Mouse (Mus musculus): ENCODE measurements around the gene Gm11985.

The Gm11985 gene

DNA sequence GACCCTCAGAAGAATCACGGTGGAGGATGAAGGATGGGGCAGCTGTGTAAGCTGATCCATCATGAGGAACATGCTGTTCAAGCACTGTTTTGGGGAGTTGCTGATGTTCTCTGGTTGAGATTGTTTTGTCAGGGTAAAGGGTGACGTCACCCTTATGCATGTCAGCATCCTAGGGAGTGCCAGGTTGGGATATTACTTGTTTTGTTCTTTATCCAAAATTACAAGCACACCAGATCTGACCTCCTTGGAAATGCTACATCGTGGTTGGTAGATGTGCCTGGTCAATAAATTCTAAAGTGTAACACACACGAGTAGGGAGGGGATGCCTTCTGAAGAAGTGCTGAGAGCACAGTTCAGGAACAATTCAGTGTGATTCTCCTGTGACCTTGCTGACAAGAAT, 31.9 kb downstream of the Gm11985 start:
- no peak for DNase-seq (ENCODE audit: low spot score in 2 of 2)

DNA sequence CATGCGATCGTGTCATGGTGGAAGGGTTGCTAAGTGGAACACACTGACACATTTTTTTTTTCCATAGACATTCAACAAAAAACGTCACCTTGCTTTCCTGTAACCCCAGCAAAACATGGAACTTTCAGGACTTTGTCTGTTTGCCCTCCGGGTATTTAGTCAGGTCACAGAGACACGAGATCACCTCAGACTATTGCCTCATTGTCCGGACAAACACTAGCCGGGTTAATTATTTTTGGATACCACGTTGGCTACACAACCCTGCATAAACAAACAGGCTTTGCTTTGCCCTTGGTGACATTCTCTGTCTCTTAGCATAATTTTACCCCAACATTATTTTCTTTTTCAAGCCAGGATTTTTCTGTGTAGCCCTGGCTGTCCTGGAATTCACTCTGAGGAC, 35.3 kb downstream of the Gm11985 start:
- no peak for DNase-seq (ENCODE audit: low spot score in 2 of 2)

GRCm38 (mm10) chr11:7152371-7152770, 36.0 kb downstream of the Gm11985 start:
- no peak for DNase-seq (ENCODE audit: low spot score in 2 of 2)

DNA sequence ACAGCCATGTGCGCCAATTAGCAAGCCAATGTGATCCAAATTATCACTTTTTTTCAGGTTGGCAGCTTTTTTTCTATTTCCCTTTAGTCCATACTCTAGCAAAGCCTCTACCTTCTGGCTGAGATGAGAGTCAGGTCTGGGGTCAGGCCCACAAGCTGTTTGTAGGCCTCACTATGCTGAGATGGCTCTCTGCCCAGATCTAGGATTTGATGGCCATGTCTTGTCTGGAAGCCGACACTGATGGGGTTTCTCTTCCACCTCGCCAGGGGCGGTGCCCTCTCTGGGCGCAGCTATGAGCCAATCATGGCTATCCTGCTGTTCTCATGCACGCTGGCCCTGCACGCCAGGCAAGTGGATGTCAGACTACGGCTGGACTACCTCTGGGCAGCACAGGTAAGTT, 37.9 kb downstream of the Gm11985 start:
- DNase-seq (ENCODE audit: low spot score in 2 of 2) = no peak

DNA sequence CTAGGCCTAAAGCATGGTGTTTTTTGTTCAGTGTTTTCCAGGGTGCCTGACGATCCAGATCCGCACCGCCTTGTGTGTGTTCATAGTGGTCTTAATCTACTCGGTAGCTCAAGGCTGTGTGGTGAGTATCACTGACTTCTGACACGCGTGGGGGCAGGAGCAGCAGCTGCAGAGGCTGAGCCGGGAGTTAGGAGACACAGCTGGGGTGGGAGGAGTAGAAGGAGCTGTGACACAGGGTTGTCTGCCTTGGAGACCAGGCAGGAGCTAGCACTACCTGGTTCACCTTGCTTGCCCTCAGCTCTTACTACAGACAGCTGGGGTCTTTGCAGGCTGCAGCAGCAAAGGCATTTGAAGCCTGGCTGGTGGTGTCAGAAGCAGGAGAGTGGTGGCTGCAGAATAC, 38.9 kb downstream of the Gm11985 start:
- no peak for DNase-seq (ENCODE audit: low spot score in 2 of 2)

DNA sequence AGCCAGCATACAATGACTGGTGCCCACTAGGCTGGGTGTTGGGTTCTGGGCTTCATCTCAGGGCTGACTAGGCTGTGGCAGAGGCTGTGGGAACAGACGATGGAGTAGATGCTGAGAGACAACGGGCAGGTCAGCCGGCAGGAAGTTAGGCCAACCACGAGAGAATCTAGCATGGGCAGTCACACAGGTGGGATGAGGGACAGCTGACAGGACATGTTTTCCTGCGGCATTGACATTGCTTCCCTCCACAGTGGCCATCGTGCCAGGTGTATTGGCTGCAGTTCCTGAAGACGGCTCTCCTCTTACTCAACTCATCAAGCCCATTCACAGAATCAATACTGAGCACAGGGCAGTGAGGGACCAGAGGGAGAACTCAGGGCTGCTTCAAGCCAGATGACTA, 40.4 kb downstream of the Gm11985 start:
- no peak for DNase-seq (ENCODE audit: low spot score in 2 of 2)

GRCm38 (mm10) chr11:7147536-7147935, 40.8 kb downstream of the Gm11985 start:
- DNase-seq (ENCODE audit: low spot score in 2 of 2) = no peak

GRCm38 (mm10) chr11:7145221-7145620, 43.1 kb downstream of the Gm11985 start:
- DNase-seq (ENCODE audit: low spot score in 2 of 2) = no peak

- DNase-seq (ENCODE audit: low spot score in 2 of 2) = no peak
These were observed 44.0 kb downstream of the Gm11985 start for GRCm38 (mm10) chr11:7144369-7144768.

GRCm38 (mm10) chr11:7142725-7143124, 45.6 kb downstream of the Gm11985 start:
- no peak for DNase-seq (ENCODE audit: low spot score in 2 of 2)

- DNase-seq (ENCODE audit: low spot score in 2 of 2) = peak in 1 of 2 experiments; percentile 62
These were observed 47.9 kb downstream of the Gm11985 start for GRCm38 (mm10) chr11:7140449-7140848.

DNA sequence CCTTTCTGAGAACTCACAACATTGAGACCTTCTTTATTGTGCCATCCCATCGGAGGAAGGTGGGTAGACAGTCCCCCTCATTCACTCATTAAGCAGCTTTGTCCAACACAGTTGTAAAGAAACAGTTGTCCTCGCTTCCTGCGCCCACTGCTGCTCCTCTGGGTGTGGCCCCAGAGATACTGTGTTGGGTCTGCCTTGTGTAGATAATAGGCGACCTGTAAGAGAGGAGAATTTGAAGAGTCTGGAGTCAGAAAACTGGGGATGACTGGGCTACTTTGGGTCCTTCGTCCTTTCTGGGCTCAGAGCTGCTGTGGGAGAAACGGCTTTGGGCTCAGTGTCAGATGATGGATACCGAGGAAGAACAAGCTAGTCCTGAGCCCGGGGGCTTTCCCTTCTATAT, 50.0 kb downstream of the Gm11985 start:
- no peak for DNase-seq (ENCODE audit: low spot score in 2 of 2)

DNA sequence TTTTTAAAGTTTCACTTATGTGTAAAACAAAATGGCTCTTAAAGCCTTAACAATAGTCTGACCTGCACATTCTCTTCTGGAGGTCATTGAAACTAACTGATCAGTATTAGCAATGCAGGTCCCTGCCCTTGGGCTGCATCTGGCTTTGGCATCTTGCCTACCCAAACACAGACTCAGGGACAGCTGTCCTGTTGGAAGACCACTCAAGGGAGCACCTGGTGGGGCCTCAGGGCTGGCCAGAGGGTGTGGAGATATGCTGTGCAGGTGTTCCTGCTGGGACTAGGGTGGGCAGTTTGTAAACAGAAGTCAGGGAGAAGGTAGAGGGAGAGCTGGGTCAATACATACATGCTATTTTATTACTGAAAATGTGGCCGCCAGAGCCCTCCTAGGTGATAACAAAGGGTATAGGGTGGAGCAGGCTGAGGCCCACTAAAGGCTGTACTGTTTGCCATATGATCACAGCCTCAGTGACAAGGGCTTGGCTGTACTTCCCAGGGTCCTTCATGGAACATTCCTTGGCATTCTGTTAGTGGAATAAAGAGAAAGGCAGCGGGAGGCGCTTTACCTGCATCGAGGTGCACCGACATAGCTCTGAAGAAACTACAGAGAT, 52.0 kb downstream of the Gm11985 start:
- DNase-seq (ENCODE audit: low spot score in 2 of 2) = no peak

DNA sequence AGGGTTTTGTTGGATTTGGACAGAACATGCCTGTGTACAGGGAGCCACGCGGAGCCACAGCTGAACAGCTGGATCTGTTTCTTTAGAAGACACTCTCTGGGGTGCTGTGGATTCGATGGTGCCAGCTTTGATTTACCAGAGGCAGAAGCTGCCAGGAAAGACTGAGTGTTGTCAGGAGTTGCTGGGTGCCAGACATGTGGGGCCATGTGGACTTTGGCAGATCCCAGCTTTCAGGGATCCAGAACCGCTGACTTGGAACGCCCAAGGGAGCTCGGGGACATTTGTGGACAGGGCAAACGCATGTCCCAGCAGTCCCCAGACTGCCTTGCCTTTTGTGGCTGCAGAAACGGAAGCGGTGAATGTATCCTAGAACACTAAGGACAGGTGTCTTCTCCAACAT, 52.6 kb downstream of the Gm11985 start:
- no peak for DNase-seq (ENCODE audit: low spot score in 2 of 2)

DNA sequence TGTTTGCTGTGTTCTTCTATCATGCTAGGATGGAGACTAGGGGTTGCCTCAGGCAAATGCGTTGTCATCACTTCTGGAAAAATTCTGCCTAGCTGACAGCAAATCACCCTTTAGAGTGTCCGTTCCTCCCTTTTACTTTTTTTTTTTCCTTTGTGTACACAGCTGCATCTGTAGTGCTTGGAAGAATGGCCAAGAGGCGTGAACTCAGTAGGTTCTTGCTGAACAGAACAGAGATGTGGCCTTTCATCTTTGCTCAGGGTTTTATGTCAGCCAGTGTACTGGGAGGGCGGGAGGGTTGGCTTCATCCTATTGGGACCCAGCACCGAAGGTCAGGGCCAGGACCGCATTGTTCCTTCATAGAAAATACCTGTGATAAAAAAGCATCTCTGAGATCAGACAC, 53.1 kb downstream of the Gm11985 start:
- DNase-seq (ENCODE audit: low spot score in 2 of 2) = no peak

DNA sequence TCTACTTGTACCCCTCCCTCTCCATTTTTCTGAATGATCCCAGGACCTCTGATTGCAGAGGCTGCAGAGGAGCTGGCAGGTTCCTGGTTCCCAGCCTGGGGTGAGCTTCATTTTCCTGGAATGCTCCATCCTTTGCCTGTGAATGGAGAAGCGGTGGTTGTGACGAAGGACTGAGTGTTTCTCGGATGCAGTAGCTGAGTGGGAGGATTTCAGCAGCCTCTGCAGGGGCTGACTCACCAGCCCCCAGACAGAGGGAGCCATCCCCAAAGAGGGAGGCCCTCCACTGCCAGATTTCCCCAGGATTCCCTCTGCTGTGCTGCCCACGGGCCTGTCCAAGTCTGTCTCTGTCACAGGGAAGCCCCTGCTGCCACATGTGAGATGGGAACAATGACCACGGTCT, 54.0 kb downstream of the Gm11985 start:
- peak; percentile 63 to 68 for DNase-seq (ENCODE audit: low spot score in 2 of 2)

DNA sequence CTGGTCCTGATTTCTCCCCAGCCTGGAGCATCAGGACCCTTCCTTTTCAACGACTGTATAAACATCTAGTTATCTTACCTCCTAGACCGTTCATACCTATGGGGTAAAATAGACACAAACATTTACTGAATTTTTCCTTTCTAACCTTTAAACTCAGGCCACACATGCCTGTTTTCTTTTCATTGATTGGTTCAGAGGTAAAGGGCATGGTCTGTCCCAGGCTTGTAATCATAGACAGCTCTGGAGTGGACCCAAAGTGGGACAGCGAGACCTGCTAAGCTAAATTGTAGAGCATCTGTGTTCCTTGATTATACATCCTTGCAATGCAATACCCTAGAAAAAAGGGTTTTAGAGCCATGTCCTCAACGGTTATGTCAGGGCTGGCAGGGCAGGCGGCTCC, 54.6 kb downstream of the Gm11985 start:
- no peak for DNase-seq (ENCODE audit: low spot score in 2 of 2)

Measured in right cerebral cortex, postnatal 10 days (tissue).